Mouse (Mus musculus) cortical plate, adult 2 months (tissue): Measurements from ENCODE around the gene Galm. TPM values are rescaled to one million over a fixed set of nuclear protein-coding genes. Genes with fewer than 3 reads are reported as not detected.

ENCODE experiments used
- H3K27ac ChIP-seq: fragments of 200-500 bp; 2 replicates; pipeline ENCODE4 v1.5.1; 2012; ENCODE audit warnings: low read length, control low read depth, inconsistent platforms; ENCODE audit not compliant: insufficient read depth
- H3K4me1 ChIP-seq: fragments of 200-500 bp; 2 replicates; pipeline ENCODE4 v1.6.1; 2011; ENCODE audit warnings: low read length; ENCODE audit not compliant: control insufficient read depth, insufficient read depth
- H3K4me3 ChIP-seq: fragments of 200-500 bp; 2 replicates; pipeline ENCODE4 v1.5.1; 2011; ENCODE audit warnings: mild to moderate bottlenecking, low read length, control low read depth; ENCODE audit not compliant: insufficient read depth
- CTCF ChIP-seq: fragments of 200-500 bp; IDR thresholded peaks from 2 replicates; pipeline ENCODE4 v1.5.1; 2011; ENCODE audit warnings: mild to moderate bottlenecking, control low read depth, low read length; ENCODE audit not compliant: insufficient read depth; ENCODE audit errors: extremely low read depth
- POLR2A ChIP-seq: fragments of 200-500 bp; IDR thresholded peaks from 2 replicates; pipeline ENCODE4 v1.6.1; 2011; ENCODE audit warnings: mild to moderate bottlenecking, low read length, control low read depth; ENCODE audit not compliant: insufficient read depth; ENCODE audit errors: extremely low read depth
- polyA plus RNA-seq: library from polyadenylated mRNA; depleted of rRNA; stranded (reverse); fragments of >200 nt; gene quantifications from 2 replicates; pipeline ENCODE4 v1.2.3, GENCODE M21; 2012

The Galm gene
- polyA plus RNA-seq, 1 experiment = 2.4 TPM

DNA sequence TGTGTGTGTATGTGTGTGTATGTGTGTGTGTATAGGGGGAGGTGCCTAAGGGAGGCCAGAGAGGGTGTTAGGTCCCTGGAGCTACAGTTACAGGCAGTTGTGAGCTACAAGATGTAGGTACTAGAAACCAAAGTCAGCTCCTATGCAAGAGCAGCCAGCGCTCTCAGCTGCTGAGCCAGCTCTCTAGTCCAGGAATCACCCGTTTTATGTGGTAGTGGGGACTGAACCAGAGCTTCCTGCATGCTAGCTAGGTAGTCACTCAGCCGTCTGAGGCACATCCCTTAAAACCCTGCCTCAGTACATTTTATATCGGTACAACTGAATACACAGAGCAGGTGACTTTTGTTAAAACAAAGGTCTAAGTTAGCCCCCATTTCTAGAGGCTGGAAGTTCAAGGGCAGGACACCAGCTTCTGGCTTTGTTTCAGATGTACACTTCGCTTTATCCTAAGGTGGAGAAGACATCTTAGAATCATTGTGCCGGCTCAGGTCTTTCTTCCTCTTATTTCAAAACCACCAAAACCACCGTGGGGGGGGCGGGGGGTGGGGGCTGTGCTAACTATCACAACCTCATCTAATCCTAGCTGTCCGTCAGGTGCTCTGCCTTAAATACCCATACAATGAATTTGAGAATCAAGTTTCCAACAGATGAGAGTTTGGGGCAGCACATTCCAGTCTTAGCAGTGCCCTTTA lies 12.6 kb downstream of the Galm start:
- Histone ChIP-seq H3K27ac (no peak overlapping the region), H3K4me3 (no peak overlapping the region), H3K4me1 (no peaks in the 10 kb centered on the region)
- TF ChIP-seq CTCF = no peak
- TF ChIP-seq POLR2A = no peak

- no peak overlapping the region for H3K27ac ChIP-seq
These were observed 16.4 kb downstream of the Galm start for GRCm38 (mm10) chr17:80143478-80144232.

GRCm38 (mm10) chr17:80145210-80145609 lies 17.9 kb downstream of the Galm start:
- no peak overlapping the region for H3K27ac ChIP-seq
- H3K4me3 ChIP-seq = no peak overlapping the region
- peaks cover 3% of the 10 kb centered on the region; the same call in 1 of the 2 replicates for H3K4me1 ChIP-seq
- TF ChIP-seq CTCF (no peak), POLR2A (no peak)

More at GRCm38 (mm10) chr17:80143478-80144232, 16.4 kb downstream of the Galm start:
- Histone ChIP-seq H3K4me1 (peaks cover 3% of the 10 kb centered on the region; the same call in 1 of the 2 replicates), H3K4me3 (no peak overlapping the region)
- no peak for TF ChIP-seq POLR2A

GRCm38 (mm10) chr17:80145771-80146170 lies 18.5 kb downstream of the Galm start:
- no peak overlapping the region for H3K27ac ChIP-seq
- TF ChIP-seq CTCF = no peak
- TF ChIP-seq POLR2A = no peak
- H3K4me3 ChIP-seq = no peak overlapping the region
- H3K4me1 ChIP-seq = peaks cover 3% of the 10 kb centered on the region; the same call in 1 of the 2 replicates

DNA sequence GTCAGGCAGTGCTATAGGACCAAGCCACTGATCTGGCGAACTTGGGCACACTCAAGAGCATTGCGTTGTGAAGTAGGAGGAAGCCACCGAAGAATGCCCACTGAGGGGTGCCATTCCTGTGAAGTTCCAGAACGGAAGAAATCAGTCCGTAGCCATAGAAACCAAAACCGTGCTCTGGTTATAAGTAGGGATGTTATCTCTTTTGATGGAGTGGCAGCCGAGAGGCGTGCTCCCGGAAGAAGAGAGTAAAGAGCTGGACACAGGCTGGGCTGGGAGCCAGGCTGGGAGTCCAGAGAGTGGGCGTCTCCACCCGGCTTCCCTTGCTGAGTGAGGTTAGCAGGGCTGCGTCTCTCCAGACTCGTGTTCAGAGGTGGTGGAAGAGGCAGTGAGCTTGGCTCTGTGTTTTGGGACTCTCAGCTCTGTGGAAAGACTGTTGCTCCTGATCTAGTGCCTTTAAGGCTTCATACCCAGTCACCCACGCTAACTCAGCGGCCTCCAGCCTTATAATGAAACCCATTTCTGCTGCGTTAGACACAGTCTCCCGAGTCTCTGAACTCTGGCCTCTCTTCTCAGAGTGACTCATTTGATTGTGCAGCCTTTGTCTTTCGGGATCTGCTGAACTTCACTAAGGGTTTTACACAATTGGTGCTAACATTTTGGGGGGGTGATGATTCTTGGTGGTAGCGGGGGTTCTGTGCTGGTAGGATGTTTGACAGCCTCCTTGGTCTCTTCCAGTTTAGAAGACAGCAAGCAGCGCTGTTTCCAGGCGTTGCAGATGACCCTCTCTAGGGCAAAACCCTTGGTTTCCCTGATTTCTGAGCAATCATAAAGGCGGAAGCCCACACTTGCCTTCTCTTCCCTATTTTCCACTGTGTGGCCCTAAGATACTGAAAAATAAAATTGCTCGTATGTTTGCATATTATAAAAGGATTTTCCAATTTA lies 21.1 kb downstream of the Galm start:
- no peak overlapping the region for H3K27ac ChIP-seq
- TF ChIP-seq CTCF = no peak
- TF ChIP-seq POLR2A = no peak
- peaks cover 3% of the 10 kb centered on the region; the same call in 1 of the 2 replicates for H3K4me1 ChIP-seq
- peak overlapping the region; percentile 11; the same call in 1 of the 2 replicates for H3K4me3 ChIP-seq

DNA sequence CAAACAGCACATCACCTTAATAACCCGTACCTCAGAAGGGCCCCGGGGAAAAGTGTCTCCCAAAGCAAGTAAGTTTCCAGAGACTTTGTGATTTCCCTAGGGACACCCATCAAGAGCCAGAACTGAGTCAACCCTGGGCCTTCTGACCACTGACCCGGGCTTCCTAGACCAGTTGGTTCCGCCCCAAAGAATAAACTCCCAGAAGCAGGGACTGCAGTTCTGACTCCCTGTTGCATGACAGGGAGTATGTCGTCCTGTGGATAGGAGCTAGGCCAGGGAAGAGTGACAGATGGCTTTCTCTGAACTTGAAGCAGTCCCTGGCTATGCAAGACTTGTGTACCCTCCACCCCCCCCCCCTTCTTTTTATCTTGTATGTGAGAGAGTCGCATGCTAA lies 21.7 kb downstream of the Galm start:
- TF ChIP-seq POLR2A (no peak), CTCF (no peak)
- no peak overlapping the region for H3K27ac ChIP-seq
- no peak overlapping the region for H3K4me3 ChIP-seq
- H3K4me1 ChIP-seq = peaks cover 3% of the 10 kb centered on the region; the same call in 1 of the 2 replicates

DNA sequence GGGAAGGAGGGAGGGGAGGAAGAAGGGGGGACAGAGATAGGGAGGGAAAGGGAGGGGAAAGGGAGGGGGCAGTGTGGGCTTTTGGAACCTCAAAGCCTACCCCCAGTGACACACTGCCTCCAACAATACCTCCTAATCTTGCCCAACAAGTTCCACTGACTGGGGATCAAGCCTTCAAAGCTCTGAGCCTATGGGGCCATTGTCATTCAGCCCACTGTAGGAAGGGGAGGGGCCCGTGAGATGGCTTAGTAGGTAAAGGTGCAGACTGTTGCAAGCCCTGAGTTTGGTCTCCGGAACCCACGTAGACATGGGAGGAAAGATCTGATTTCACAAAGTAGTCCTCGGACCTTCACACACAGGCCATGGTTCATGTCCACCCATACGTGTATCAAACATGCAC lies 24.1 kb downstream of the Galm start:
- Histone ChIP-seq H3K27ac (no peak overlapping the region), H3K4me1 (peaks cover 3% of the 10 kb centered on the region; the same call in 1 of the 2 replicates), H3K4me3 (no peak overlapping the region)
- TF ChIP-seq POLR2A = no peak
- no peak for TF ChIP-seq CTCF

- TF ChIP-seq POLR2A (no peak), CTCF (no peak)
- H3K27ac ChIP-seq = no peak overlapping the region
These were observed 25.7 kb downstream of the Galm start for GRCm38 (mm10) chr17:80152767-80153630.

GRCm38 (mm10) chr17:80153631-80154030 lies 26.4 kb downstream of the Galm start:
- no peaks in the 10 kb centered on the region for H3K4me1 ChIP-seq
- no peak overlapping the region for H3K4me3 ChIP-seq
- H3K27ac ChIP-seq = no peak overlapping the region
- no peak for TF ChIP-seq CTCF
- TF ChIP-seq POLR2A = no peak

More at GRCm38 (mm10) chr17:80152767-80153630, 25.7 kb downstream of the Galm start:
- H3K4me3 ChIP-seq = no peak overlapping the region
- peaks cover 3% of the 10 kb centered on the region; the same call in 1 of the 2 replicates for H3K4me1 ChIP-seq
